Mouse (Mus musculus) lung, adult 18-20 months (tissue): ENCODE results near the gene Rlbp1.

Experiments used
- DNase-seq, 2 experiments: peaks; one replicate each; pipeline ENCODE4 v3.0.0; 2022; ENCODE audit warnings: mixed read lengths in 2 of 2

The Rlbp1 gene

DNA sequence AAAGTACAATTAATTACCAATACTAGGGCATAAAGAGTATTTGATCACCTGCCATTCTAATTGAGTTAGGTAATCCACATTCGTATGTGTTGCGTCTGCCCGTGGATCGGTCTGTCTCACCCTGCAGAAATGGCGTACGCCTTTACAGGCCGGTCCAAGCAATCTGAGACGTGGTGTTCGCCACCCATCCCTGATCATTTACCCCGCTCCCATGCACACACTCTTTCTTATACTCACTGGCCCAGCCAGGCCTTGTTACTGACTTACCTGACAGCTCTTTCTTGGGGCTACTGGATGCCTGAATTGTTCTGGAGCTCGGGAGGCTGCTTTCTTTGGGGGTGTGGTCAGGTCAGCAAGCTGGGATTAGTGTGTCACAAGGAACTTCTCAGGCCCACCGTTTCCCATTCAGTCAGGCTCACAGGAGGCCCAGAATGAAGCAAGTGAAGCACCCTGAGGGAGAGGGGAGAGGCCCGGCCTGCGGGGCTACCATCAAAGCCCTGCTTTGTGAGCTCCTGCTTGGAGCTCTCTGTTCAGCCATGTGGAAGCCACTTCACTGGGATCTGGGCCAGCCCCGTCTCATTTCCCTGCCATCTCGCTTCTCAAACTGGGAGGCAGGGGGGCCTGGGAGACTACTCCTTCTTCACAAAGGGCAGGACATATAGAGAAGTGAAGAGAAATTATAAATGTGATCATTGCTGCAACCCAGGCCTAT is at the start of gene Rlbp1:
Gene Rlbp1 (minus strand): TSS at position 627 of the 712 bp plus-strand sequence.
- DNase-seq: no peak

DNA sequence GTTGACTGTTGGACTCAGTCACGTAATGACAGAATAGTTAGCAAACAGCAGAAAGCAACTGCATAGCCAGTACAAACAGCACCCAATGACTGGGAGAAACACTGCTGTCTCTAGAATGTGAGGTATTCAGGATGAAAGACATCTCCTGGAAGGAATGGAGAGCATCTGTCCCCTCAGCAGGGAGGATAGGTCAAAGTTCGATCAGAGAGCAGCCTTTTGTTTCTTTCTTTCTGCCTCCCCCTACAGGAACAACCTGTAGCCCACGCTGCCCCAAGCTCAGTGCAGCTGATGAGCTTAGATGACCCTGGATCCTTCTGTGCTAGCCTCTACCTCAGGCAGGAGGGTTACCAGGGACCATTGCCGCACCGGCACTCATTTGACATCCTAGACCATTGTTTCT is 41.4 kb upstream of the Rlbp1 start:
- DNase-seq: no peak

DNA sequence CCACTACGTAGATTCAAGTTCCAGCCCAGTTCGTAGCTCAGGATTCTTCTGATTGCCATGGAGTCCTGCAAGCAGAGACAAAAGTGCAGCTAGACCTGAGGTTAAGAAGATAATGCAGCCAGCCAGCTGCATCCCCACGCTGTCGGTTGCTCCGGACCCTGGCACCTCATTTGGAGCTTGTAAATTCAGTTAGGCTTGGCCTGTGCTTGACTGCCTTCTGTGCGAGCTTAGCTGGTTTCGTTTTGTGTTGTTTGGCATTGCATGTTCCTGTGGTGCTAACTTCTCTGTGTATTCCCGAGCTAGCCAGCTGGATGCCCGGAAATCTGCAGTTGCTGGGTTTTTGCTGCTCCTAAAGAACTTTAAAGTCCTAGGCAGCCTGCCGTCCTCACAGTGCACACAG is 39.0 kb upstream of the Rlbp1 start:
- DNase-seq: no peak

DNA sequence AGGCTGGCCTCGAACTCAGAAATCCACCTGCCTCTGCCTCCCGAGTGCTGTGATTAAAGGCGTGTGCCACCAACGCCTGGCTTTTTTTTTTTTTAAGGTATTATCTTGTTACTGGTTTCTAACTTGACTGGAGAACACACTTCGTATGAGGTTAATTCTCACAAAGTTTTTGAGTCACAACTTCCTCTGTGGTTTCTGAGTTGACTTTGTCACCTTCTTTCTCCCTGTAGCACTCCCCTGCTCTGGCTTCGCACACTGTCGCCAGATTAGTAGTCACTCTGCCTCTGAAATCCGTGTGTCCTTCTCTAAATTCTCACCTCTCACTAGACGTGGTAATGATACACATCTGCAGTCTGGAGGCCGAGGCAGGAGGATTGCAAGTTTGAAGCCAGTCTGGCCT is 36.0 kb upstream of the Rlbp1 start:
- DNase-seq: no peak

DNA sequence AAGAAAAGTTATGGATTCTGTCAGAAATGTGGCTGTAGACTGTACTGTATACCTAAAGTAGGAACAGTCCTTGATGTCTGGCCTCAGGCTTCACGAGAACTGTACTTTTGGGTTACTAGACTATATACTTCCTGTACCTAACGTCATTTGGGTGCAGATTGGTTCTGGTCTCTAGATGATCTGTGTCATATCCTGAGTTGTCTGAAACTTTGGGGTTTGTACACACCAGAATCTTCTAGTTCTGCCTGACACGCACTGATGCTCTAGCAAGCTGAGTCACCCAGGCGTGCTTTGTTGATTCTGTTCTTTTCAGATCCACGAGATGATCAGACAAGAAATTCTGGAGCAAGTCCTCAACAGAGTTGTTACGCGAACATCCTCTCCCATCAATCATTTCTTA is 33.1 kb upstream of the Rlbp1 start:
- no peak for DNase-seq

DNA sequence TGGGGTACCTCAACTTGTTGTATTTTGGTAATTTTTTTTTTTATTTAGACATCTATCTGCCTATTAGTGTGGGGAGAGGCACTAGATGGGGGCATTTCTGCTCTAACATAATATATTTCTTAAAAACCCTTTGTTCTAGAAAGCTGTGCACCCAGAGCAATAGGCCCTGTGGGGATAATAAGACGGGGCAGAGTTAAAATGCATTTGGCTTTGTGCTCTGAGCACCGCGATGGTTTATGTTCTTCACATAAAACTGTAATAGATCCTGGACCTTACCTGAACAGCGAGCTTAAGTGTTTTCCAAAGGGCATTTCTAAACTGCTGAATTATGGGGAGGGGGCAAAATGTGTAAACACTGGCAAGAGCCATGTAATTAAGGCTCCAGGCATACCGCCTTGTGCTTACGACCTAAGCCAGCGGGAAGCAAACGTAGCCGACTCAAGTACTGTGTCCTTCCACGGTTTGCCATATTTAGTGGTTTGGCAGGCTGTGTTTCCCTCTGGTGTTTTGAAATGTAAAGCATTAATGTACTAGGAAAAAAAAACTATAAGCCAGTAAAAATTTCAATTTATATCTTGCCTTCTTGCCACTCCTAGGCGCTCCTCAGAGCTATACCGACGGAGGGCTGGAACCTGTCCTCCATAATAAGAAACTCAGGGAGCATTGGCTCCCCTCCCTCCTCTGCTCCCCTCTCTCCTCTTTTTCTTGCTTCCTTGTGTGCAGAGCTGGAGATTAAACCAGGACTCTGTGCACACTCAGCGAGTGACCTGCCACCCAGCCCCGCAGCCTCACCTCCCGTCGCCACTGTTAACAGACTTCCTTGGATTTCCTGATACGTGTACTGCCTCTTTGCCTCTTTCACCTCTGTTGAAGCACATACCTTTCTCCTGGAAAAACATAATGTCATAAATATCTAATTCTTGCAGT is 27.9 kb upstream of the Rlbp1 start:
- DNase-seq: no peak

DNA sequence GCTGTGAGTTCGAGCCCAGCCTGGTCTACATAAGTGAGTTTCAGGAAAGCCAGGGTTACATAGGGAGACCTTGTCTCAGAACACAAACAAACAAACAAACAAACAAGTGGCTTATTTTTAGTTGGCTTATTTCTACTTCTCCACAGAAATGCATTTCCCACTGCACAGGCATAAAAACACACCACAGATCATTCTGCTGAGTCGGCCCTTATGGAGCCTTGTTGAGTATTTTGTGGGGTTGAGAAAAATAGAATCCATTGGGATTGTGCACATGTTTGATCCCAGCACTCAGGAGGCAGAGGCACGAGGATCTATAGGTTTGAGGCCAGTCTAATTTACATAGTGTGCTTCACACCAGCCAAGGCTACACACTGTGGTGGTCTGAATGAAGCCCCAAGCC is 13.4 kb upstream of the Rlbp1 start:
- DNase-seq: no peak

DNA sequence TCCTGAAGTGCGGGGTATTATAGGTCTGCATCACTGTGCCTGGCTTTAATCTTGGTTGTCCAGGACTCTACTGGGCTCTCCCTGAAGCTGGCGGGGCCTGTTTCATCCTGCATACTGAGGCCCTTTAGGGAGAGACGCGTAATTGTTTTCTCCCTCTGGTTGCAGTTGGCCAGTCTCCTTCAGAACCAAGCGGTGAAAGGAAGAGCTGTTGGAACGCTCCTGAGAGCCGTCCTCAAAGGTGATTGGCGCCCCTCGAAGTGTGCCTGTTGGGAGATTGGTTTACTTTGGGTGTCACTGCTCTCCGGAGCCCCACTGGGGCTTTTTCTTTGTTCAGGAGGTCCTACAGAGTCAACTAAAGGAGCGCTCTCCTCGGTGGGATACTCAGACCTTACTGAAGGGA is 12.1 kb upstream of the Rlbp1 start:
- no peak for DNase-seq

DNA sequence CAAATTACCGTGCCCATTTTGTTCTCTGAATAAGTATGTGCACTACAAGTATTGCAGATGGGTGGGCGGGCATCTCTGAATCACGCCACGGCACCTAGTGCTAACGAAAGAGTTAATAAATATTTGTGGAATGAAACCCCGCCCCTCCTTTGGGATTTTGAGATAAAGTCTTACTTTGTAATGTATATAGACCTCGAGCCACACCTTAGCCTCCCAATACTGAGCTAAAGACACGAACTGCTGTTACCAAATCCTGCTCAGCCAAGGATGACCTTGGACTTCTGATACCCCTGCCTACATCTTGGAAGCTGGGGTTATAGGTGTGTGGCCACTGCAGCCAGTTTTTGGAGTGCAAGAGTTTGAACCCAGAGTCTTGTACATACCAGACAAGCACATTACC is 11.6 kb upstream of the Rlbp1 start:
- DNase-seq: no peak

DNA sequence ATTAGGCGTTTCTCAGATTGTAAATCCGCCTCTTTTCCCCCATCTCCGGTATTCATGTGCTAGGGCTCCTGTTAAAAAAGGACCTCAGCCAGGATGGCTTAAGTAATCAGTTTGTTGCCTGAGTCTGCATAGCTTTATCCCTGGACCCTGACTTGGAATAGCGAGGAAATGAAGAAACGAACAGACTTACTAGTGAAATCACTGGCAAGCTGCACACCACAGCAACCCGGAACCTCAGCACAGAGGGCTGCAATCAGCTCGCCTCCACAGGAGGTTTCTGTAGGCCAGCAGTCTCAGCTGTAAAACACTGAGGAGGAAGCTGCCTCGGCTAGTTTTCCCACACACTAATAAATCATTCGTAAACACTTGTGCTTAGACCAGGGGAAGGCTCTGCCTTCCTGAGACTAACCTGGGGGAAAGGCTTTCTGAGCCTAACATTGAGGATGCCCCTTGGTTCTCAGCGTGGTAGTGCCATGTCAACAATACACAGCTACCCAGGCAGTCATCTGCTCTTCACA is 10.7 kb upstream of the Rlbp1 start:
- no peak for DNase-seq

DNA sequence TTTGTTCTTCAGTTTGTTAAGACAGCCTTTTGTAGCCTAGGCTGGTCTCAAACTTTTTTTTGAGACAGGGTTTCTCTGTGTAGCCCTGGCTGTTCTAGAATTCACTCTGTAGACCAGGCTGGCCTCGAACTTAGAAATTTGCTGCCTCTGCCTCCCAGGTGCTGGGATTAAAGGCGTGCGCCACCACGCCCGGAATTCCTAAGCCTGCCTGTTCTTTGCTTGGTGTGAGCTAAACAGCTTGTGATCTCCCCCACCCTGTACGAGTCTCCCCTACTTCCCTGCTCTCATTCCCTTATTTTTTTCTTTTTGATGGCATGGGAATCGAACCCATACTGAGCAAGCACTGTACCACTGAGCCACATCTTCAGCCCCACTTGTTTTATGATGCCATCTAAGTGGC is 8.3 kb upstream of the Rlbp1 start:
- DNase-seq: no peak

DNA sequence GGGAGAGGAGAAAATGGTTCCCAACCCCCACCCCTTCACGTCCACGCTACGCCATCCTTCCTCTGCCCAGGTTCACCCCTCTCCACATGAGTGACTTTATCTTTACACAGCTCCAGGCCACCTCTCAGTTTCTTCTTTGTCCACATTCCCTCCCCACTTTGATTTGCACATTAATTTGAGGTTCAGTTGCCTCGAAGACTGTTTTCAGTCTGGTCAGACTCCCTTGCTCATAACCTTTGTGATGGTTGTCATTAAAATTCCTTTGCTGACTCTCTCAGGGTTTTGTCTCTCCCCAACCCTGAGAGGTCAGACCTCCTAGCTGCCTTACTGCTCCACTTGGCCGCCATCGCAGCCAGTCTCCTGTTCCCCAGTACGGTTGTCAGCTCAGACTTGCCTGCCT is 7.8 kb upstream of the Rlbp1 start:
- no peak for DNase-seq

DNA sequence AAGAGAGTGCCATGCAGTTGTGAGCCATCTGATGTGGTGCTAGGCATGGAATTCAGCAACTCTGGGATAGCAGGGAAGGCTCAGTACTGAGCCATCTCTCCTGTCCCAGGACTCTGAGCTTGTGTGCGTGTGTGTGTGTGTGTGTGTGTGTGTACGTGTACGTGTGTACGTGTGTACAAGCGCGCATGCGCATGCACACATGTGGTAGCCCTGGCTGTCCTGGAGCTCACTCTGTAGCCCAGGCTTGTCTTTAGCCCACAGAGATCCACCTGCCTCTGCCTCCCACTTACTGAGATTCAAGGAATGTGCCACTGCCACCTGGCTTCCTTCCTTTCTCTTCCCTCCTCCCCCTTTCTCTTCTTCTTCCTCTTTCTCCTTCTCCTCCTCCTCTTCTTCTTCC is 7.1 kb upstream of the Rlbp1 start:
- DNase-seq: no peak

DNA sequence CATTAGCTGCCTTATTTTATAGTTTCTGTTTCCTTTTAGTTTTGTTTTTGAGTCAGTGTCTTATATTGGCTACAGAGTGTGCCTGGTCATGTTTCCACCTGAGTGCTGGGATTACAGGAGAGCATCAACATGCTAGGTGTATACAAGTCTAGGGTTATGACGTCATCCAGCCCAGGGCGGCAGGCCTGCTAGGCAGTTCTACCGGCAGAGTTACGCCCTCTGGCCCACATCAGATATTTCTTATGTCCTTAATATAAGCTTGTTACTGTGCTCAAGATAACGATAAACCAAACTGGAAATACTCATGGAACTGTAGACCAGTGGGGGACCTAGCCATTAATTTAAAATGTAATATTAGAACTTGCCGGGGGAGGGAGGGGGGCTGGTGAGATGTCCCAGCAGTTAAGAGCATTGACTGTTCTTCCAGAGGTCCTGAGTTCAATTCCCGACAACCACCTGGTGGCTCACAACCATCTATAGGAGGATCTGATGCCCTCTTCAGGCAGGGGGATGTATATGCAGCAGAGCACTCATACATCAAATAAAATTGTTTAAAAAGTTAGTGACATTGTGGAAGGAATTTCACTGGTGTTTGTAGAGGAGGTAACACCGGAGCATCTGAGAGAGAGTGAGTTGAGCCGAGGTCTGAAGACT is 6.1 kb upstream of the Rlbp1 start:
- no peak for DNase-seq

DNA sequence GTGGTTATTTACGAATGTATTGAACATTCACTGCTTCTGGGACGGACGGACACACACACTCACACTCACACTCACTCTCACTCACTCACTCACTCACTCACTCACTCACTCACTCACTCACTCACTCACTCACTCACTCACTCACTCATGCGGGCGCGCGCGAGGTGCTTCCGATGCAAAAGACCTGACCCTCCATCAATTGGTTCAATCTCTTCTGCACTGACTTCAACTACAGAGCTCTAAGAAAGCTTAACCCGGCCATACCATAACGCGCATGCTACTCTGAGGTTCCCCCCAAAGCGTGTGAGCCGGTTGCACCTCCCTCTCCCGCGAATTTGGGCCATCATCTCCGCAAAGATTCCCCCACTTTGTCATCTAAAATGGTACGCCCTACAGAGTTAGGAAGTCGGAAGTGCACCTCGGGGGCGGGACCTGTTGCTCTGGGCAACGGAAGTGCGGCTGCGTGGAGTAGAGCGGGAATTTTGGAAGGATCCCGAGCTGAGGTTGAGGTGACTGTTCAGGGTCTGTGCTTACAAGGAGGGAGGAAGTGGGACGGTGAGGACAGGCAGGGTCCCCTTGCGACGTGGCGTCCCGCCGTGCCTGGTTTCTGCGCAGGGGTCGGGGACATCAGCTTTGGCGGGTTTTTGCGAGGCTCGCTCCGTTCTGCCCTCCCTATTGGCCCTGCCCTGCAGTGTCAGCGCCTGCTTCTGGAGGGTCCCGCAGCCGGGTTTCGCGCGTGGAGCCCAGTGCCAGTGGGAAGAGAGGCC is 5.2 kb upstream of the Rlbp1 start, which contains the start of gene Fanci:
Gene Fanci (plus strand): TSS at position 47 of the 767 bp plus-strand sequence.
- peak; percentile 91 to 93 for DNase-seq

DNA sequence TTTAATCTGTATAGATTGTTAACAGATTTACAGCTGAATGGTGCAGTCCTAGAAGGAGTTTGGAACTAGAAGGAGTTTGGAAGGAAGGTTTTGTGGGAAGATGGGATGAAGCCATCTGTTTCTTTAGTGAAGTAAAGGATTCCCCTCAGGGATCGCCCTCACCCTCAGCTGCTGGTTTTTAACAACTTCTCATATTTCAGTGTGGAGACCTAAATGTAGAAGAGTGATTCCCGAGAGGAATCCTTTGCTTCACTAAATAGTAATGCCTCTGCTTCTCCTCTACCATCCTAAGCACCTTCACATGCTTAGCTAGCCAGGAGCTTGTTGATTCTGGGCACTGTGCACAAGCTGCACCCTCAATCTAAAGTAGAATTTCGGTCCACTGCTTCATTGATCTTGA is 4.6 kb upstream of the Rlbp1 start:
- DNase-seq: no peak

DNA sequence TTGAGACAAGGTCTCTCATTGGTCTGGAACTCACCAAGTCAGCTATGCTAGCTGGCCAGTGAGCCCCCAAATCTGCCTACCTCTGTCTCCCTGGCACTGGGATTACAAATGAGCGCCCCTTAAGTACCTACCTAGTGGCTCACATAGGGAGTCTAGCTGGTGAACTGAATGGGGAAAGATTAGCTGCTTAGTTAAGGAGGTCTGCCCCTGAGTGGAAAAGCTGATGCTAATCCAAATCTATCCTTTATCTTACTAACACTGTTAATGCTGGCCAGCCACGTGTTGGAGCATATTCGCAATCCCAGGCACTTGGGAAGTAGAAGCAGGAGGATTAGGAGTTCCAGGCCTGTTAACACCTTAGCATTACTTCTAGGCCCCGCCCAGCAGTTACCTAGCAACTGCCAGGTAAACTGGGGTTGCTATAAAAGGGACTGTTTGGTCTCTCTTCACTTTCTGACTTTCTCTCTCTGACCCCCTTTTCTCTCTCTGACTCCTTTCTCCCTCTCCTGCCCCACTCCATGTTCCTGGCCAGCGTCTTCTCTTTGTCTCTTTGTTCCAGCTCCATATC is 3.4 kb upstream of the Rlbp1 start:
- DNase-seq: peak; percentile 35 to 54

DNA sequence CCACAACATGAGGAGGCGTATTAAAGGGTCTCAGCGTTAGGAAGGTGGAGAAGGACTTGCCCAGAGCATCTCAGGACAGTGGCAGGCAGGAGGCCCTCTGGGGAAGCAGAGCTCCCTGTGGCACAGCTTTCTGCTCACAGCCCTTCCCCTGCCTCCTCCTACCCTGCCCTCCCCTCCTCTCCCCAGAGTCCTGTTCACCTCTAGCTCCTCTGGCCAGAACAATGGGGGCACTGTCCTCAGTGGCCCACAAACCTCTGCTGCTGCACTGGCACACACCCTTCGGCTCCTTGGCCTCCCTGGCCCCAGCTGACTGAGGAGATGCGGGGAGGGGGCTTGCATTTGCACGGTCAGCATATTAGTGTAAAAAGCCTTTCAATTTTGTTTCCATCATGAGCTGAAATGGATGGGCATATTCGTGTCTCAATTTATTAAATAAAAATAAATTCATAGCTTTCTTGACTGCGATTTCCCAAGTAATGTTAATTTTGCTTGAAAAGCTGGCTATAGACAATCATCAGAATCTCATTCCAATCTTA is 1.9 kb upstream of the Rlbp1 start:
- no peak for DNase-seq

DNA sequence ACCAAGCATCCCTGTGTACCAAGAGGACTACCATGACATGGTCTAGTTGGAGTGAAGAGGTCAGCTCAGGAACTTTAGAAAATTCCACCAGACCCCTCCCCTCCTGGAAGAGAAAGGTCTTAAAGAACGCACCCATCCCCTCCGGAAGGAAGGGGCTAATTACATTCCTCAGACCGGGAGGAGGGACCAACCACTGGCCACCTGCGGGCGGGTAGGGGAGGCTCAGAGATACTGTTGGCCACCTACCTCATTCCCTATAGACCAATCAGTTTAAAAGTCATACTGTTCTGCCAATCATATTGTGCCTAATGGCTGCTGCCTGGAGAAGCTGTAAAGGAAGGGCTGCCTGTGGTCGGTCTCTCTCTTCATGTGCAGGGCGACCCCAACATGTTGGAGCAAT is 1.1 kb upstream of the Rlbp1 start:
- no peak for DNase-seq

DNA sequence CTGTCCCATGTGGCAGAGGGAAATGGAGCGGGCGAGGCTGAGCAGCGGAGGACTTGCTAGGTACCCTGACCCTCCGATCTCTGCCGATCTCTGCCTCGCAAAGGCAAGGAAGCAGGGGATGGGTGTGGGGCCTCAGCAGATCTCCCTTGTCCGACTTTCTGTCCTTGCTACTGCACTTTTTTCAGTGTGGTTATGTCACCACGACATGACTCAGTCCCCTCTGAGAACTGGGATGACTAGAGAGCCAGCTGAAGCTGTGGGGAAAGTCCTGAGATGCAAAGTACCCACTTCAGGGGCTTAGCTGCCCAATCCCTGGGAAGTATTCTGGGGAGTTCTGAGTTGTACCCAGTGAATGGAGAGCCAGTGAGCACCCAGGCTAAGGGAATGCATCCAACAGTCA is 292 bp upstream of the Rlbp1 start:
- no peak for DNase-seq

DNA sequence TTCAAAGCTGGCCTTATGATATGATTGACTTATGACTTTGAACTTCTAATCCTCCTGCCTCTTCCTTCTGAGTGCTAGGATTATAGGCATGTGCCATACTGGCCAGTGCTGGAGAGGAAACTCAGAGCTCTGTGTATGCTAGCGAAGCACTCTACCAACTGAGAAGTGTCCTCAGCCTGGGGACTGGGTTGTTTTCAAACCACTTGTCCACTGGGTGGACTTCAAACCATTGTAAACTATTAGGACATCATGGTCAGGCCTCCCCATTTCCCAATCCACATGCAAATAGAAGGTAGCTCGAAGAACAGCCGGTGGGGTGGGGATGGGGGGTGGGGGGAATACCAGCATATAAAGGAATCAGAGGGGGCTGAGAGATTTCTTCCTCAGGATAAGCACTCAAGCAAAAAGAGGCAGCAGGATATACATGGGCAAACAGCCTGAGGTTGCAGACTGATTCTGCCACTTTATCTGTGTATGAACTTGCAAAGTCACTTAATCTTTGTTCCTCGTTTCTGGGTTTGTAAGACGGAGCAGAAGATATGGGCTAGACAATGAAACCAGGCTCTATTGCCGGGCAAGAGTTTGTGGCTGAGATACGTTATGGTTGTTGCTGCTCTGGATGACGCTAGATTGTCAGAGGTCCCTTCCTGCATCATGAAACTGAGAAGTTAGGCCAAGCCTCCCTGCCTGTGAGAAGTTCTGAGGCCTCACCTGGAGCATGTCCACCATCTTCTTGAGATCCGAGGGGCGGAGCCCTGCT is 10.2 kb downstream of the Rlbp1 start:
- DNase-seq: peak; percentile 58 to 71
